Mouse (Mus musculus): ENCODE results near the gene Ap5s1. TPM values are rescaled to one million over a fixed set of nuclear protein-coding genes. Genes with fewer than 3 reads are reported as not detected.
A peak's percentile ranks its signal among the peaks of the same experiment; 100 is the strongest.

The Ap5s1 gene
- total RNA-seq, 2 experiments from 2014 or later = 21.7 to 28.7 TPM

- H3K27ac ChIP-seq = 0 out of 2 replicates have a peak overlapping the region, but pooled peaks have one; percentile 44
Measured at GRCm38 (mm10) chr2:131260544-131261307, 53.8 kb downstream of the Ap5s1 start.

GRCm38 (mm10) chr2:131261481-131262212, 54.8 kb downstream of the Ap5s1 start:
- peak overlapping the region; percentile 63 for H3K4me3 ChIP-seq
- intact Hi-C loops (cut with DNase I) = loop anchor here (1.0 to 5.0 kb wide), 5 partner anchors 29 to 99 kb away; partner anchors contain the start of genes 1700037H04Rik, Cenpb and Rnf24
- DNase-seq (ENCODE audit: extremely low spot score in 1 of 2, low spot score in 2 of 2) = no peak

More at GRCm38 (mm10) chr2:131260544-131261307, 53.8 kb downstream of the Ap5s1 start:
- no peak for DNase-seq (ENCODE audit: extremely low spot score in 1 of 2, low spot score in 2 of 2)
- no peak for TF ChIP-seq CTCF (IDR thresholded peaks at IDR 0.05)
- no peak overlapping the region for H3K4me3 ChIP-seq
- intact Hi-C loops (cut with DNase I) = loop anchor here (5.0 kb wide), 2 partner anchors 92 to 98 kb away; partner anchors contain the start of genes 1700037H04Rik and Rnf24

GRCm38 (mm10) chr2:131262213-131262672, 55.4 kb downstream of the Ap5s1 start, which contains the start of gene Pank2:
Gene Pank2 (plus strand): TSS chr2:131262495.
- TF ChIP-seq CTCF (IDR thresholded peaks at IDR 0.05) = no peak; the same call in none of the 2 replicates
- Histone ChIP-seq H3K4me3 (peak within 1 kb of the TSS; percentile 63), H3K27ac (peak within 1 kb of the TSS; percentile 99)
- intact Hi-C loops (cut with DNase I) = loop anchor here (1.0 to 5.0 kb wide), 5 partner anchors 29 to 100 kb away; partner anchors contain the start of genes 1700037H04Rik, Cenpb and Rnf24
- peak; percentile 97 to 98 for DNase-seq (ENCODE audit: extremely low spot score in 1 of 2, low spot score in 2 of 2)

More at GRCm38 (mm10) chr2:131261481-131262212, 54.8 kb downstream of the Ap5s1 start:
- H3K27ac ChIP-seq = peak overlapping the region; percentile 99
- no peak for TF ChIP-seq CTCF (IDR thresholded peaks at IDR 0.05)

Other genes starting within 250 kb of the Ap5s1 start
- gene Gfra4, start 164.0 kb upstream of the Ap5s1 start, total RNA-seq (2021) = 10 to 100 TPM; 50.3 to 55.3 TPM
- gene Adam33, start 143.3 kb upstream of the Ap5s1 start, total RNA-seq (2021) = 1 to 10 TPM; 8.9 to 9.6 TPM
- gene Siglec1, start 120.3 kb upstream of the Ap5s1 start, total RNA-seq (2021) = under 1 TPM; 0.44 to 0.45 TPM
- 10 to 100 TPM; 10.1 to 12.8 TPM for gene Hspa12b, start 79.8 kb upstream of the Ap5s1 start, total RNA-seq (2021)
- gene Gm11037, start 73.6 kb upstream of the Ap5s1 start, total RNA-seq (2021) = not detected
- gene 1700037H04Rik, start 47.0 kb upstream of the Ap5s1 start, total RNA-seq (2021) = 10 to 100 TPM; 63.7 to 76.7 TPM
- 10 to 100 TPM; 65.3 to 69.8 TPM for gene Cenpb, start 27.0 kb upstream of the Ap5s1 start, total RNA-seq (2021)
- gene Cdc25b, start 20.1 kb upstream of the Ap5s1 start, total RNA-seq (2021) = 10 to 100 TPM; 19.8 to 22.2 TPM
- 10 to 100 TPM; 10.9 to 11.0 TPM for gene Spef1, start 19.8 kb upstream of the Ap5s1 start, total RNA-seq (2021)
- gene Mavs, start 27.0 kb downstream of the Ap5s1 start, total RNA-seq (2021) = 1 to 10 TPM; 6.7 to 6.9 TPM
- 10 to 100 TPM; 62.8 to 74.0 TPM for gene Pank2, start 55.4 kb downstream of the Ap5s1 start, total RNA-seq (2021)
- 10 to 100 TPM; 39.8 to 41.4 TPM for gene Rnf24, start 145.8 kb downstream of the Ap5s1 start, total RNA-seq (2021)

All from left cerebral cortex, adult 2 months (tissue).